15 mouse cellular contexts compared by ENCODE assay signal in genomic region chr11:53605609-53606008, GRCm38 (mm10). TPM values are rescaled to one million over a fixed set of nuclear protein-coding genes. Genes with fewer than 3 reads are reported as not detected.
DNase-seq lines count a peak whose midpoint lies in the region; ATAC-seq lines count a peak whose summit lies in the region.
"Had no signal": no experiment of that assay in that cellular context is flagged by ENCODE, and none has a peak within 500 bp of the region (broad histone marks: within the 10 kb centered on the region; RNA-seq: fewer than 3 reads in every experiment).

No protein-coding gene starts in this region.

- intact Hi-C loops in heart, postnatal 36 days (cut with DNase I), result no loop called here
- intact Hi-C loops in gastrocnemius, postnatal 36 days (cut with DNase I), result no loop called here

- no peak for ATAC-seq in heart, embryonic 12.5 days (ENCODE audit: insufficient number of reproducible peaks, low FRiP score)
- no peak for ATAC-seq in midbrain, embryonic 15.5 days (replicated peaks)
- no peak for ATAC-seq in forebrain, embryonic 13.5 days
- no peak for ATAC-seq in midbrain, embryonic 13.5 days
- ATAC-seq: intestine, embryonic 15.5 days had no signal

- H3K27me3 ChIP-seq in heart, embryonic 12.5 days (replicated peaks), result no peaks in the 10 kb centered on the region
- no peaks in the 10 kb centered on the region for H3K27me3 ChIP-seq in midbrain, embryonic 10.5 days (ENCODE audit: low read depth, poor library complexity, severe bottlenecking)
- H3K27me3 ChIP-seq in midbrain, embryonic 15.5 days (replicated peaks), result no peaks in the 10 kb centered on the region
- no peaks in the 10 kb centered on the region for H3K27me3 ChIP-seq in forebrain, embryonic 13.5 days
- no peaks in the 10 kb centered on the region for H3K27me3 ChIP-seq in midbrain, embryonic 13.5 days
- H3K27me3 ChIP-seq: intestine, embryonic 15.5 days had no signal

- no peaks in the 10 kb centered on the region for H3K9me3 ChIP-seq in heart, embryonic 12.5 days (replicated peaks)
- no peaks in the 10 kb centered on the region for H3K9me3 ChIP-seq in midbrain, embryonic 10.5 days (replicated peaks)
- H3K9me3 ChIP-seq in midbrain, embryonic 15.5 days, result no peaks in the 10 kb centered on the region
- H3K9me3 ChIP-seq in forebrain, embryonic 13.5 days (replicated peaks), result no peaks in the 10 kb centered on the region
- no peaks in the 10 kb centered on the region for H3K9me3 ChIP-seq in midbrain, embryonic 13.5 days
- H3K9me3 ChIP-seq: intestine, embryonic 15.5 days had no signal

- no peak overlapping the region for H3K27ac ChIP-seq in heart, embryonic 12.5 days (ENCODE audit: poor library complexity, severe bottlenecking)
- H3K27ac ChIP-seq in midbrain, embryonic 10.5 days (replicated peaks), result no peak overlapping the region
- H3K27ac ChIP-seq in midbrain, embryonic 15.5 days, result no peak overlapping the region
- H3K27ac ChIP-seq in forebrain, embryonic 13.5 days, result no peak overlapping the region
- no peak overlapping the region for H3K27ac ChIP-seq in midbrain, embryonic 13.5 days
- H3K27ac ChIP-seq: intestine, embryonic 15.5 days had no signal

- DNase-seq in heart, postnatal 36 days, result no peak
- DNase-seq in midbrain, embryonic 10.5 days (ENCODE audit: low spot score), result no peak
- no peak for DNase-seq in gastrocnemius, postnatal 36 days
- no peak for DNase-seq in urinary bladder, adult 2 months (ENCODE audit: low spot score)
- DNase-seq: cerebellum, postnatal 14 days; lung, adult 18-20 months; thymus, postnatal 25 days had no signal

- peaks cover 13% of the 10 kb centered on the region for H3K4me1 ChIP-seq in heart, embryonic 12.5 days (replicated peaks)
- peaks cover 15% of the 10 kb centered on the region for H3K4me1 ChIP-seq in midbrain, embryonic 10.5 days
- peaks cover 10% of the 10 kb centered on the region; the same call in 1 of the 2 replicates for H3K4me1 ChIP-seq in midbrain, embryonic 15.5 days
- H3K4me1 ChIP-seq in forebrain, embryonic 13.5 days, result peaks cover 7% of the 10 kb centered on the region
- H3K4me1 ChIP-seq in midbrain, embryonic 13.5 days (replicated peaks), result peaks cover 10% of the 10 kb centered on the region
- H3K4me1 ChIP-seq: intestine, embryonic 15.5 days had no signal

- peaks cover 11% of the 10 kb centered on the region; the same call in 1 of the 2 replicates for H3K36me3 ChIP-seq in heart, embryonic 12.5 days
- H3K36me3 ChIP-seq in midbrain, embryonic 10.5 days, result peaks cover 11% of the 10 kb centered on the region
- peaks cover 16% of the 10 kb centered on the region; the same call in 1 of the 2 replicates for H3K36me3 ChIP-seq in midbrain, embryonic 15.5 days (replicated peaks)
- H3K36me3 ChIP-seq in forebrain, embryonic 13.5 days (ENCODE audit: poor library complexity, severe bottlenecking), result peaks cover 23% of the 10 kb centered on the region
- peaks cover 17% of the 10 kb centered on the region for H3K36me3 ChIP-seq in midbrain, embryonic 13.5 days

- H3K9ac ChIP-seq in heart, embryonic 12.5 days, result 0 out of 2 replicates have a peak overlapping the region, but pooled peaks have one; percentile 8
- no peak overlapping the region for H3K9ac ChIP-seq in midbrain, embryonic 15.5 days
- no peak overlapping the region for H3K9ac ChIP-seq in forebrain, embryonic 13.5 days
- no peak overlapping the region for H3K9ac ChIP-seq in midbrain, embryonic 13.5 days (replicated peaks)
- H3K9ac ChIP-seq: intestine, embryonic 15.5 days had no signal

- WGBS in heart, embryonic 12.5 days, result 5% methylated on average over 12 of the region's 12 CpGs
- WGBS in midbrain, embryonic 10.5 days, result 9% methylated on average over 12 of the region's 12 CpGs
- WGBS in midbrain, embryonic 15.5 days, result 7% methylated on average over 12 of the region's 12 CpGs
- WGBS in forebrain, embryonic 13.5 days, result 9% methylated on average over 12 of the region's 12 CpGs
- 5% methylated on average over 12 of the region's 12 CpGs for WGBS in midbrain, embryonic 13.5 days

- H3K4me3 ChIP-seq in heart, embryonic 12.5 days, result peak overlapping the region; percentile 17; the same call in 1 of the 2 replicates
- H3K4me3 ChIP-seq in midbrain, embryonic 10.5 days, result peak overlapping the region; percentile 27; the same call in 1 of the 2 replicates
- H3K4me3 ChIP-seq in midbrain, embryonic 15.5 days, result no peak overlapping the region
- no peak overlapping the region for H3K4me3 ChIP-seq in forebrain, embryonic 13.5 days
- no peak overlapping the region for H3K4me3 ChIP-seq in midbrain, embryonic 13.5 days (replicated peaks)
- H3K4me3 ChIP-seq: intestine, embryonic 15.5 days had no signal

- H3K4me2 ChIP-seq in heart, embryonic 12.5 days, result peak overlapping the region; percentile 56
- no peak overlapping the region; the same call in 1 of the 2 replicates for H3K4me2 ChIP-seq in midbrain, embryonic 15.5 days
- peak overlapping the region; percentile 31 for H3K4me2 ChIP-seq in forebrain, embryonic 13.5 days
- peak overlapping the region; percentile 26; the same call in 1 of the 2 replicates for H3K4me2 ChIP-seq in midbrain, embryonic 13.5 days (replicated peaks)
- H3K4me2 ChIP-seq: intestine, embryonic 15.5 days had no signal

RNA-seq across cellular contexts. Expression of gene Il4, which starts 12.9 kb away (rescaled TPM):
- polyA plus RNA-seq in heart, embryonic 12.5 days (2016; fragmentation: Nextera tagmentation; extraction: Ambion mirVana), result 0.83 TPM in 1 of 2 replicates, not detected in the other
- total RNA-seq in heart, postnatal 36 days (2021), result not detected
- polyA plus RNA-seq in midbrain, embryonic 10.5 days (2016; fragmentation: Nextera tagmentation; extraction: Ambion mirVana), result 1.0 and 1.3 TPM in 2 replicates
- polyA plus RNA-seq in midbrain, embryonic 15.5 days (2015; fragmentation: Nextera tagmentation; extraction: Ambion mirVana), result 5.3 and 5.6 TPM in 2 replicates
- 1.8 and 2.9 TPM in 2 replicates for polyA plus RNA-seq in forebrain, embryonic 13.5 days (2015; fragmentation: Nextera tagmentation; extraction: Ambion mirVana)
- 2.8 and 4.2 TPM in 2 replicates for polyA plus RNA-seq in midbrain, embryonic 13.5 days (2015; fragmentation: Nextera tagmentation; extraction: Ambion mirVana)
- total RNA-seq in gastrocnemius, postnatal 36 days (2021), result not detected
- polyA plus RNA-seq in urinary bladder, adult 2 months (2012; rRNA removed), result 0.19 and 0.37 TPM in 2 replicates
- total RNA-seq: adrenal gland, postnatal 4 days; ES-E14; layer of hippocampus, postnatal 10 days had no signal

RNA-seq across cellular contexts. Expression of gene Il13, which starts 28.9 kb away (rescaled TPM):
- polyA plus RNA-seq in heart, embryonic 12.5 days (2016; fragmentation: Nextera tagmentation; extraction: Ambion mirVana), result not detected in 2 replicates
- not detected for total RNA-seq in heart, postnatal 36 days (2021)
- not detected in 2 replicates for polyA plus RNA-seq in midbrain, embryonic 10.5 days (2016; fragmentation: Nextera tagmentation; extraction: Ambion mirVana)
- polyA plus RNA-seq in midbrain, embryonic 15.5 days (2015; fragmentation: Nextera tagmentation; extraction: Ambion mirVana), result not detected in 2 replicates
- not detected in 2 replicates for polyA plus RNA-seq in forebrain, embryonic 13.5 days (2015; fragmentation: Nextera tagmentation; extraction: Ambion mirVana)
- not detected in 2 replicates for polyA plus RNA-seq in midbrain, embryonic 13.5 days (2015; fragmentation: Nextera tagmentation; extraction: Ambion mirVana)
- total RNA-seq in gastrocnemius, postnatal 36 days (2021), result not detected
- not detected in 2 replicates for polyA plus RNA-seq in urinary bladder, adult 2 months (2012; rRNA removed)
- total RNA-seq: adrenal gland, postnatal 4 days; ES-E14; layer of hippocampus, postnatal 10 days had no signal
- polyA plus RNA-seq: intestine, embryonic 15.5 days had no signal

RNA-seq across cellular contexts. Expression of gene Kif3a, which starts 38.4 kb away (rescaled TPM):
- polyA plus RNA-seq in heart, embryonic 12.5 days (2016; fragmentation: Nextera tagmentation; extraction: Ambion mirVana), result 36.1 and 37.2 TPM in 2 replicates
- 1 to 10 TPM; 8.2 to 10.0 TPM for total RNA-seq in heart, postnatal 36 days (2021)
- 77.3 and 94.6 TPM in 2 replicates for polyA plus RNA-seq in midbrain, embryonic 10.5 days (2016; fragmentation: Nextera tagmentation; extraction: Ambion mirVana)
- 345 and 349 TPM in 2 replicates for polyA plus RNA-seq in midbrain, embryonic 15.5 days (2015; fragmentation: Nextera tagmentation; extraction: Ambion mirVana)
- 199 and 202 TPM in 2 replicates for polyA plus RNA-seq in forebrain, embryonic 13.5 days (2015; fragmentation: Nextera tagmentation; extraction: Ambion mirVana)
- polyA plus RNA-seq in midbrain, embryonic 13.5 days (2015; fragmentation: Nextera tagmentation; extraction: Ambion mirVana), result 232 and 283 TPM in 2 replicates
- total RNA-seq in gastrocnemius, postnatal 36 days (2021), result 1 to 10 TPM; 3.2 to 4.9 TPM
- polyA plus RNA-seq in urinary bladder, adult 2 months (2012; rRNA removed), result 14.3 and 16.1 TPM in 2 replicates

Comparison
In these comparisons a context has a peak if more than half of its experiments do, and no peak if none do; other contexts are left out.
1. H3K4me3 ChIP-seq: peak in heart, embryonic 12.5 days (single experiment) and midbrain, embryonic 10.5 days (single experiment); none in midbrain, embryonic 15.5 days (single experiment), forebrain, embryonic 13.5 days (single experiment) and midbrain, embryonic 13.5 days (single experiment).